ENCODE assay signal across 14 mouse cellular contexts in genomic region chr7:19217944-19218343, GRCm38 (mm10). TPM values are rescaled to one million over a fixed set of nuclear protein-coding genes. Genes with fewer than 3 reads are reported as not detected.
DNase-seq lines count a peak whose midpoint lies in the region; ATAC-seq and TF ChIP-seq lines count a peak whose summit lies in the region.
"Had no signal": no experiment of that assay in that cellular context is flagged by ENCODE, and none has a peak within 500 bp of the region (broad histone marks: within the 10 kb centered on the region; RNA-seq: fewer than 3 reads in every experiment).

No protein-coding gene starts in this region.

- no peak for TF ChIP-seq CTCF in heart, adult 2 months (IDR thresholded peaks at IDR 0.05)
- no peak for TF ChIP-seq CTCF in bone marrow macrophage, adult 2 months (IDR thresholded peaks at IDR 0.05; ENCODE audit: low read depth, low read length)
- no peak for TF ChIP-seq CTCF in intestine, postnatal 0 days (IDR thresholded peaks at IDR 0.05; ENCODE audit: low read depth)

- 4% methylated on average over 2 of the region's 3 CpGs for WGBS in heart, embryonic 12.5 days
- 0% methylated on average over 2 of the region's 3 CpGs for WGBS in heart, adult 2 months
- WGBS in liver, embryonic 11.5 days: 6% methylated on average over 2 of the region's 3 CpGs
- WGBS in liver, embryonic 15.5 days (ENCODE audit: insufficient replicate concordance): 0% methylated on average over 2 of the region's 3 CpGs
- WGBS in intestine, postnatal 0 days: 14% methylated on average over 2 of the region's 3 CpGs

- no peaks in the 10 kb centered on the region for H3K9me3 ChIP-seq in heart, embryonic 12.5 days (replicated peaks)
- no peaks in the 10 kb centered on the region for H3K9me3 ChIP-seq in liver, embryonic 11.5 days (ENCODE audit: control insufficient read depth, low read length)
- H3K9me3 ChIP-seq in liver, embryonic 15.5 days (replicated peaks): no peaks in the 10 kb centered on the region
- no peaks in the 10 kb centered on the region for H3K9me3 ChIP-seq in intestine, postnatal 0 days (ENCODE audit: control insufficient read depth)
- H3K9me3 ChIP-seq: megakaryocyte, embryonic 14.5 days had no signal

- H3K4me2 ChIP-seq in heart, embryonic 12.5 days: no peak overlapping the region
- H3K4me2 ChIP-seq in liver, embryonic 11.5 days: no peak overlapping the region
- no peak overlapping the region for H3K4me2 ChIP-seq in liver, embryonic 15.5 days
- H3K4me2 ChIP-seq in intestine, postnatal 0 days (replicated peaks; ENCODE audit: low read depth): no peak overlapping the region

- no peaks in the 10 kb centered on the region for H3K4me1 ChIP-seq in heart, embryonic 12.5 days (replicated peaks)
- H3K4me1 ChIP-seq in heart, adult 2 months (ENCODE audit: control insufficient read depth, insufficient read depth, low read length): peaks cover 6% of the 10 kb centered on the region
- H3K4me1 ChIP-seq in liver, embryonic 11.5 days (replicated peaks; ENCODE audit: control insufficient read depth, insufficient read depth, low read length): no peaks in the 10 kb centered on the region
- peaks cover 35% of the 10 kb centered on the region for H3K4me1 ChIP-seq in bone marrow macrophage, adult 2 months (ENCODE audit: control insufficient read depth, insufficient read depth, low read length)
- H3K4me1 ChIP-seq in liver, embryonic 15.5 days (replicated peaks): 0 out of 2 replicates have a peak, but pooled peaks cover 4% of the 10 kb centered on the region
- no peaks in the 10 kb centered on the region for H3K4me1 ChIP-seq in intestine, postnatal 0 days (replicated peaks; ENCODE audit: control insufficient read depth, insufficient read depth, low read length)

- intact Hi-C loops in heart, adult 2 months (cut with DNase I): no loop called here

- H3K4me3 ChIP-seq in heart, embryonic 12.5 days: no peak overlapping the region
- no peak overlapping the region for H3K4me3 ChIP-seq in heart, adult 2 months
- no peak overlapping the region for H3K4me3 ChIP-seq in liver, embryonic 11.5 days (ENCODE audit: low read depth, low read length)
- H3K4me3 ChIP-seq in bone marrow macrophage, adult 2 months (ENCODE audit: insufficient read depth, low read length): no peak overlapping the region
- H3K4me3 ChIP-seq in liver, embryonic 15.5 days (replicated peaks): no peak overlapping the region
- H3K4me3 ChIP-seq in intestine, postnatal 0 days (ENCODE audit: low read depth, low read length): no peak overlapping the region

- no peak overlapping the region for H3K9ac ChIP-seq in heart, embryonic 12.5 days
- no peak overlapping the region for H3K9ac ChIP-seq in heart, adult 2 months (ENCODE audit: low read depth, low read length)
- H3K9ac ChIP-seq in liver, embryonic 11.5 days (ENCODE audit: low read depth, low read length): no peak overlapping the region
- no peak overlapping the region for H3K9ac ChIP-seq in liver, embryonic 15.5 days
- no peak overlapping the region for H3K9ac ChIP-seq in intestine, postnatal 0 days (ENCODE audit: low read depth, low read length)

- TF ChIP-seq EP300 in heart, adult 2 months (IDR thresholded peaks at IDR 0.05; ENCODE audit: insufficient read depth, low read depth, low read length): no peak

- DNase-seq in heart, adult 2 months: no peak
- no peak for DNase-seq in liver, embryonic 11.5 days (ENCODE audit: low spot score)
- DNase-seq in liver: no peak
- no peak for DNase-seq in cerebellum, adult 11-12 months
- DNase-seq: adrenal gland, postnatal 14 days; cerebellum, adult 18-20 months; gastrocnemius, postnatal 36 days; thymus, postnatal 4 days had no signal

- no peaks in the 10 kb centered on the region; the same call in none of the 2 replicates for H3K79me2 ChIP-seq in heart, adult 2 months (replicated peaks; ENCODE audit: control insufficient read depth, insufficient read depth, low read length)

- H3K36me3 ChIP-seq in heart, embryonic 12.5 days: no peaks in the 10 kb centered on the region
- peaks cover 6% of the 10 kb centered on the region for H3K36me3 ChIP-seq in heart, adult 2 months (ENCODE audit: control insufficient read depth, insufficient read depth, low read length)
- no peaks in the 10 kb centered on the region for H3K36me3 ChIP-seq in liver, embryonic 11.5 days (ENCODE audit: control insufficient read depth, insufficient read depth, low read length)
- no peaks in the 10 kb centered on the region for H3K36me3 ChIP-seq in liver, embryonic 15.5 days (replicated peaks)
- no peaks in the 10 kb centered on the region for H3K36me3 ChIP-seq in intestine, postnatal 0 days (ENCODE audit: control insufficient read depth, insufficient read depth)

- no peak overlapping the region for H3K27ac ChIP-seq in heart, embryonic 12.5 days (ENCODE audit: poor library complexity, severe bottlenecking)
- no peak overlapping the region; the same call in 1 of the 2 replicates for H3K27ac ChIP-seq in heart, adult 2 months
- H3K27ac ChIP-seq in liver, embryonic 11.5 days (ENCODE audit: low read depth, low read length): no peak overlapping the region
- peak overlapping the region; percentile 47 for H3K27ac ChIP-seq in bone marrow macrophage, adult 2 months (ENCODE audit: insufficient read depth, low read depth, low read length)
- no peak overlapping the region for H3K27ac ChIP-seq in liver, embryonic 15.5 days (replicated peaks)
- no peak overlapping the region for H3K27ac ChIP-seq in intestine, postnatal 0 days (ENCODE audit: low read depth, low read length)

- peak; percentile 44; the same call in 1 of the 2 replicates for ATAC-seq in heart, embryonic 12.5 days (ENCODE audit: insufficient number of reproducible peaks, low FRiP score)
- peak; percentile 21; the same call in 1 of the 2 replicates for ATAC-seq in liver, embryonic 11.5 days (replicated peaks; ENCODE audit: low FRiP score)
- ATAC-seq in liver, embryonic 15.5 days (ENCODE audit: insufficient read depth): peak; percentile 35; the same call in 1 of the 2 replicates
- ATAC-seq in intestine, postnatal 0 days: no peak
- ATAC-seq: forebrain, embryonic 14.5 days had no signal

- 0 out of 2 replicates have a peak, but pooled peaks cover 7% of the 10 kb centered on the region for H3K27me3 ChIP-seq in heart, embryonic 12.5 days (replicated peaks)
- no peaks in the 10 kb centered on the region for H3K27me3 ChIP-seq in heart, adult 2 months (ENCODE audit: control insufficient read depth, insufficient read depth, low read length)
- H3K27me3 ChIP-seq in liver, embryonic 11.5 days (replicated peaks; ENCODE audit: control insufficient read depth, insufficient read depth, low read length): peaks cover 7% of the 10 kb centered on the region; the same call in 1 of the 2 replicates
- H3K27me3 ChIP-seq in liver, embryonic 15.5 days: peaks cover 62% of the 10 kb centered on the region
- 0 out of 2 replicates have a peak, but pooled peaks cover 5% of the 10 kb centered on the region for H3K27me3 ChIP-seq in intestine, postnatal 0 days (replicated peaks; ENCODE audit: control insufficient read depth, insufficient read depth, low read length)

- no peak for TF ChIP-seq POLR2A in heart, adult 2 months (IDR thresholded peaks at IDR 0.05; ENCODE audit: insufficient read depth, low read depth, low read length)
- TF ChIP-seq POLR2A in bone marrow macrophage, adult 2 months (IDR thresholded peaks at IDR 0.05; ENCODE audit: borderline replicate concordance, low read depth, low read length): no peak

RNA-seq across cellular contexts. Expression of gene Gpr4, which starts 5.6 kb away (rescaled TPM):
- 0.97 and 1.1 TPM in 2 replicates for polyA plus RNA-seq in heart, embryonic 12.5 days (2016; fragmentation: Nextera tagmentation; extraction: Ambion mirVana)
- total RNA-seq in heart, adult 2 months (2021): 1 to 10 TPM; 6.8 to 7.2 TPM
- 17.1 and 22.0 TPM in 2 replicates for polyA plus RNA-seq in heart, adult 2 months (2012; rRNA removed)
- polyA plus RNA-seq in liver, embryonic 11.5 days (2014; fragmentation: Nextera tagmentation; extraction: Ambion mirVana): 1.4 and 1.9 TPM in 2 replicates
- not detected in 2 replicates for polyA plus RNA-seq in bone marrow macrophage, adult 2 months (2012; ENCODE audit: insufficient read depth, insufficient read length, missing spikeins)
- polyA plus RNA-seq in liver, embryonic 15.5 days (2015; fragmentation: Nextera tagmentation; extraction: Ambion mirVana): 0.50 TPM in 2 replicates
- polyA plus RNA-seq in intestine, postnatal 0 days (2015; fragmentation: Nextera tagmentation; extraction: Ambion mirVana): 1.3 and 1.6 TPM in 2 replicates

RNA-seq across cellular contexts. Expression of gene Opa3, which starts 10.2 kb away (rescaled TPM):
- 37.0 and 38.4 TPM in 2 replicates for polyA plus RNA-seq in heart, embryonic 12.5 days (2016; fragmentation: Nextera tagmentation; extraction: Ambion mirVana)
- total RNA-seq in heart, adult 2 months (2021): 10 to 100 TPM; 59.9 to 66.0 TPM
- polyA plus RNA-seq in heart, adult 2 months (2012; rRNA removed): 64.6 and 91.3 TPM in 2 replicates
- 31.6 and 33.9 TPM in 2 replicates for polyA plus RNA-seq in liver, embryonic 11.5 days (2014; fragmentation: Nextera tagmentation; extraction: Ambion mirVana)
- polyA plus RNA-seq in bone marrow macrophage, adult 2 months (2012; ENCODE audit: insufficient read depth, insufficient read length, missing spikeins): 20.0 and 22.0 TPM in 2 replicates
- 15.3 and 16.0 TPM in 2 replicates for polyA plus RNA-seq in liver, embryonic 15.5 days (2015; fragmentation: Nextera tagmentation; extraction: Ambion mirVana)
- 26.5 and 27.5 TPM in 2 replicates for polyA plus RNA-seq in intestine, postnatal 0 days (2015; fragmentation: Nextera tagmentation; extraction: Ambion mirVana)

RNA-seq across cellular contexts. Expression of gene Eml2, which starts 41.7 kb away (rescaled TPM):
- polyA plus RNA-seq in heart, embryonic 12.5 days (2016; fragmentation: Nextera tagmentation; extraction: Ambion mirVana): 17.7 and 18.2 TPM in 2 replicates
- total RNA-seq in heart, adult 2 months (2021): 10 to 100 TPM; 35.6 to 38.7 TPM
- 37.3 and 38.8 TPM in 2 replicates for polyA plus RNA-seq in heart, adult 2 months (2012; rRNA removed)
- polyA plus RNA-seq in liver, embryonic 11.5 days (2014; fragmentation: Nextera tagmentation; extraction: Ambion mirVana): 2.7 and 3.8 TPM in 2 replicates
- polyA plus RNA-seq in bone marrow macrophage, adult 2 months (2012; ENCODE audit: insufficient read depth, insufficient read length, missing spikeins): 12.2 and 17.8 TPM in 2 replicates
- polyA plus RNA-seq in liver, embryonic 15.5 days (2015; fragmentation: Nextera tagmentation; extraction: Ambion mirVana): 3.9 and 4.2 TPM in 2 replicates
- 5.0 and 5.1 TPM in 2 replicates for polyA plus RNA-seq in intestine, postnatal 0 days (2015; fragmentation: Nextera tagmentation; extraction: Ambion mirVana)

RNA-seq across cellular contexts. Expression of gene Gipr, which starts 52.0 kb away (rescaled TPM):
- polyA plus RNA-seq in heart, embryonic 12.5 days (2016; fragmentation: Nextera tagmentation; extraction: Ambion mirVana): 8.0 and 9.7 TPM in 2 replicates
- total RNA-seq in heart, adult 2 months (2021): under 1 TPM in 1 of 2 experiments, not detected in 1; 0.16 TPM
- 2.5 and 3.0 TPM in 2 replicates for polyA plus RNA-seq in heart, adult 2 months (2012; rRNA removed)
- polyA plus RNA-seq in liver, embryonic 11.5 days (2014; fragmentation: Nextera tagmentation; extraction: Ambion mirVana): 0.69 and 0.73 TPM in 2 replicates
- not detected in 2 replicates for polyA plus RNA-seq in bone marrow macrophage, adult 2 months (2012; ENCODE audit: insufficient read depth, insufficient read length, missing spikeins)
- polyA plus RNA-seq in liver, embryonic 15.5 days (2015; fragmentation: Nextera tagmentation; extraction: Ambion mirVana): 0.36 and 1.0 TPM in 2 replicates
- polyA plus RNA-seq in intestine, postnatal 0 days (2015; fragmentation: Nextera tagmentation; extraction: Ambion mirVana): 0.48 and 0.67 TPM in 2 replicates
- total RNA-seq: gastrocnemius, postnatal 36 days had no signal

RNA-seq across cellular contexts. Expression of gene Vasp, which starts 53.7 kb away (rescaled TPM):
- 93.7 and 99.0 TPM in 2 replicates for polyA plus RNA-seq in heart, embryonic 12.5 days (2016; fragmentation: Nextera tagmentation; extraction: Ambion mirVana)
- total RNA-seq in heart, adult 2 months (2021): 10 to 100 TPM; 25.1 to 30.8 TPM
- polyA plus RNA-seq in heart, adult 2 months (2012; rRNA removed): 43.3 and 51.5 TPM in 2 replicates
- polyA plus RNA-seq in liver, embryonic 11.5 days (2014; fragmentation: Nextera tagmentation; extraction: Ambion mirVana): 85.9 and 87.5 TPM in 2 replicates
- 178 and 187 TPM in 2 replicates for polyA plus RNA-seq in bone marrow macrophage, adult 2 months (2012; ENCODE audit: insufficient read depth, insufficient read length, missing spikeins)
- 41.2 and 42.4 TPM in 2 replicates for polyA plus RNA-seq in liver, embryonic 15.5 days (2015; fragmentation: Nextera tagmentation; extraction: Ambion mirVana)
- 98.5 and 106 TPM in 2 replicates for polyA plus RNA-seq in intestine, postnatal 0 days (2015; fragmentation: Nextera tagmentation; extraction: Ambion mirVana)
